Mouse (Mus musculus) hindbrain, embryonic 14.5 days (tissue): Measurements from ENCODE around the gene Tspan33. TPM values are rescaled to one million over a fixed set of nuclear protein-coding genes. Genes with fewer than 3 reads are reported as not detected.

Experiments used
- ATAC-seq: fragments of 200-750 bp; cut with Nextera tagmentation; 2 replicates; pipeline ENCODE4 v1.8.0; 2017; ENCODE audit warnings: moderate number of reproducible peaks, mild to moderate bottlenecking, moderate TSS enrichment, moderate library complexity; ENCODE audit not compliant: low FRiP score
- DNase-seq: peaks from one replicate; pipeline ENCODE4 v3.0.0-alpha.2; 2015; ENCODE audit warnings: low spot score
- H3K27ac ChIP-seq: fragments of 300-500 bp; sonication (generic); 2 replicates; pipeline ENCODE4 v1.5.1; 2014; ENCODE audit warnings: mild to moderate bottlenecking, moderate library complexity
- H3K27me3 ChIP-seq: fragments of 300-500 bp; sonication (generic); 2 replicates; pipeline ENCODE4 v1.6.1; 2014; ENCODE audit warnings: mild to moderate bottlenecking, low read length, mixed read lengths; ENCODE audit not compliant: control insufficient read depth, insufficient read depth
- H3K36me3 ChIP-seq: fragments of 300-500 bp; sonication (generic); replicated peaks from 2 replicates; pipeline ENCODE4 v1.6.1; 2014; ENCODE audit not compliant: control insufficient read depth, insufficient read depth
- H3K4me1 ChIP-seq: fragments of 300-500 bp; sonication (generic); replicated peaks from 2 replicates; pipeline ENCODE4 v1.6.1; 2014; ENCODE audit warnings: antibody characterized with exemption, low read length, mixed read lengths; ENCODE audit not compliant: control insufficient read depth, insufficient read depth
- H3K4me2 ChIP-seq: fragments of 300-500 bp; sonication (generic); replicated peaks from 2 replicates; pipeline ENCODE4 v1.6.1; 2014; ENCODE audit warnings: mild to moderate bottlenecking, moderate library complexity
- H3K4me3 ChIP-seq: fragments of 300-500 bp; sonication (generic); replicated peaks from 2 replicates; pipeline ENCODE4 v1.5.1; 2014; ENCODE audit warnings: mild to moderate bottlenecking, low read length
- H3K9ac ChIP-seq: fragments of 300-500 bp; sonication (generic); 2 replicates; pipeline ENCODE4 v1.6.1; 2014
- H3K9me3 ChIP-seq: fragments of 300-500 bp; sonication (generic); 2 replicates; pipeline ENCODE4 v1.6.1; 2016; ENCODE audit warnings: low read length; ENCODE audit not compliant: control insufficient read depth
- WGBS: fragments of 180-500 bp; shearing (Covaris S2); extraction: QIAGEN DNeasy Blood & Tissue Kit; methylation state at CpG from one replicate; pipeline ENCODE4 v1.1.7; 2014; 5-methylcytosine and 5-hydroxymethylcytosine counted together
- polyA plus RNA-seq: library from polyadenylated mRNA; unstranded; fragments of >200 nt; fragmentation: Nextera tagmentation; extraction: Ambion mirVana; gene quantifications from 2 replicates; pipeline ENCODE4 v1.2.1, GENCODE M21; 2014

Tspan33 gene
- polyA plus RNA-seq, 1 experiment from 2014 or later = 8.6 TPM

DNA sequence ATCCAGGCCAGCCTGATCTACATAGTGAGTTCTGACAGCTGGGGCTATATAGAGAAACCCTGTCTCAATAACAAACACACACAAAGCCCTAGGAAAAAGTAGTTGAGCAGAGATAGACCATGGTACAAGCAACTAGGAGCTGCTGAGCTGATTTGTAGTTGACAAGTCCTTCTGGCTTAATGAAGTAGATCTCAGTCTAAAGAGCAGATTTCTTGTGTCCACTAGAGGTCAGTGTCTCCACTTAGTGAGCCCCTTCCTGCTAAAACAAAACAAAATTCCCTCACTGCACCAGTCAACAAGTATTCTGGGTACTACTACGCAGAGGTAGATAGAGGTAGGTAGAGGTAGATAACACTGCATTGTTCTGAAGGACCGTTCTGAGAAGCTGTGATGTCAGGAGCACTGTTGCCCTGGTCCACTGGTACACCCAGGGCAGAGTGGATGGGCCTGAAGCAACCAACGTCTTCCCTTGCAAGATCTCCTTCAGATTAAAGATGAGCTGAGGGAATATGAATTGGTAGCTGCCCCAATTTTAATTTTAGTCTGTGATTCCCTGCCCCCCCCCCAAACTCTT, 18.1 kb downstream of the Tspan33 start:
- Histone ChIP-seq H3K27me3 (no peaks in the 10 kb centered on the region), H3K4me1 (peaks cover 4% of the 10 kb centered on the region), H3K4me2 (no peak overlapping the region), H3K27ac (no peak overlapping the region), H3K9ac (no peak overlapping the region), H3K4me3 (no peak overlapping the region), H3K36me3 (no peaks in the 10 kb centered on the region), H3K9me3 (no peaks in the 10 kb centered on the region)
- DNase-seq (peak; percentile 77), ATAC-seq (peak; percentile 31; the same call in 1 of the 2 replicates)
- WGBS = 57% methylated on average over 3 of the region's 3 CpGs

DNA sequence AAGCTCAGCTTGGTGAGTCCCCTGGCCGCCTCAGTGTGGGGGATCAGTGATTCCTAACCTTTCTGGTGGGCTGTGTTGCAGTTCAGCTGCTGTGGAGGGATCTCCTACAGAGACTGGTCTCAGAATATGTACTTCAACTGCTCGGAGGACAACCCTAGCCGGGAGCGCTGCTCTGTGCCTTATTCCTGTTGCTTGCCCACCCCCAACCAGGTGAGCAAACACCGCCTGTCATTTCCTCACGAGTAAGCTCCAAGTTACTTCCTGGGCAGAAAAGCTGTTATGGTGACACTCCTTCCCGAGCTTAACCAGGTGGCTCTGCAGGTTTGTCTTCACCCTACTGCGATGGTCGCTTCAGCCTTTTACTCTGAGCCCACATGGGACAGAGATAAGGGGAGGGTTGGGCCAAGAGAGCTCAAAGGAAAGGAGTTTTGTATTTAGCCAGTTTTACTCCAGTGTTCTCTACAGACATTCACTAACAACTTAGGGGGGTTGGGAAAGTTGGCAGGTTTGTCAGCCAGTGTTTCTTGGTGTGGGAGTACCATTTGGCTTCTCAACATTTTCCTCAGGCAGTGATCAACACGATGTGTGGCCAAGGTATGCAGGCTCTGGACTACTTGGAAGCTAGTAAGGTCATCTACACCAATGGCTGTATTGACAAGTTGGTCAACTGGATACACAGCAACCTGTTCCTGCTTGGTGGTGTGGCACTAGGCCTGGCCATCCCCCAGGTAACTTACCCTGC, 22.8 kb downstream of the Tspan33 start:
- peaks cover 24% of the 10 kb centered on the region for H3K4me1 ChIP-seq
- 83% methylated on average over 10 of the region's 10 CpGs for WGBS
- H3K4me3 ChIP-seq = no peak overlapping the region
- no peak overlapping the region for H3K27ac ChIP-seq
- H3K4me2 ChIP-seq = no peak overlapping the region
- H3K9ac ChIP-seq = no peak overlapping the region
- ATAC-seq (no peak), DNase-seq (no peak)
- no peaks in the 10 kb centered on the region for H3K9me3 ChIP-seq
- no peaks in the 10 kb centered on the region for H3K27me3 ChIP-seq
- no peaks in the 10 kb centered on the region for H3K36me3 ChIP-seq

DNA sequence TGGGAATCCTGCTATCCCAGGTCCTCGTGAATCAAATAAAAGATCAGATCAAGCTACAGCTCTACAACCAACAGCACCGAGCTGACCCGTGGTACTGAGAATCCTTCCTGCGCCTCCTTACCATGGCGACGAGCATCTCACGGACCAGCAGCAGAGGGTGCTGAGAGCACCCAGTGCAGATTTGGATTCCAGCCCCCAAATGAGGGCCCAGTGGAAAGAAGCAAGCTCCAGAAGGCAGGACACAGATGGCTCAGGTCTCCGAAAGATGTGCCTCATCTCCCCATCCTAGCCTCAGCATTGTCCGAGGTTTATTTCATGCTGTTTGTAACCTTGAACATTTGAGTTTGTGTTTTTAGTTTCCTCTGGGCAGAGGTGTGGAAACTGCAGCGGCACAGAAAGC, 23.5 kb downstream of the Tspan33 start:
- WGBS = 56% methylated on average over 10 of the region's 10 CpGs
- H3K9ac ChIP-seq = no peak overlapping the region
- H3K4me1 ChIP-seq = peaks cover 24% of the 10 kb centered on the region
- no peaks in the 10 kb centered on the region for H3K27me3 ChIP-seq
- no peak overlapping the region for H3K4me3 ChIP-seq
- DNase-seq (no peak), ATAC-seq (no peak)
- no peaks in the 10 kb centered on the region for H3K36me3 ChIP-seq
- H3K27ac ChIP-seq = no peak overlapping the region; the same call in 1 of the 2 replicates
- no peaks in the 10 kb centered on the region for H3K9me3 ChIP-seq
- H3K4me2 ChIP-seq = peak overlapping the region; percentile 48; the same call in 1 of the 2 replicates

DNA sequence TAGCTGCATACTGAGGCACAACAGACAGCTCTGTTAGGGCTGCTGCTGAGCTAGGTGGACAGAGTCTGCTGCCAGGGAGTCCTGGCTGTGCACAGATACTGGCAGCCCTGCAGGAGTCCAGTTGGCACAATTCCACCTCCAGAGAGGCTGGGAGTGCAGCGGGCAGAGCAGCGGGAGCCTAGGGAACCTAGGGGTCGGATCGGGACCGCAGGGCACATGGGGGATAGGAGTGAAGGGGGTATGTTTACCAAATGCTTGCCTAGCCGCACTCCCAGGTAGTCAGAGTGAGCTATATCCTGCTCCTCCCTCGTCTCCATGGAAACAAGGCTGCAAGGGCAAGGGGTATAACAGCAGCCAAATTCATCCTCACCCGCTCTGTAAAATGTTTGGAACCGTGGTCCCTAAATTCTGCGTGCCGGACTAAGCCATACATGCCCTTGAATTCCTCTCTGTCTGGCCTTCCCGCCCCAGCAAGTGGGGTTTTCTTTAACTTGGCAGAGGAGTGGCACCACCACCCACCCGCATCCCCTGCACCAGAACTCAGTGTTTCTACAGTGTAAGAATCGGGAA, 24.0 kb downstream of the Tspan33 start:
- ATAC-seq (peak; percentile 72; the same call in 1 of the 2 replicates), DNase-seq (peak; percentile 47)
- Histone ChIP-seq H3K27me3 (no peaks in the 10 kb centered on the region), H3K4me2 (peak overlapping the region; percentile 48), H3K9me3 (no peaks in the 10 kb centered on the region), H3K4me1 (peaks cover 24% of the 10 kb centered on the region), H3K36me3 (no peaks in the 10 kb centered on the region), H3K9ac (no peak overlapping the region), H3K27ac (no peak overlapping the region; the same call in 1 of the 2 replicates), H3K4me3 (no peak overlapping the region)
- 18% methylated on average over 14 of the region's 14 CpGs for WGBS

DNA sequence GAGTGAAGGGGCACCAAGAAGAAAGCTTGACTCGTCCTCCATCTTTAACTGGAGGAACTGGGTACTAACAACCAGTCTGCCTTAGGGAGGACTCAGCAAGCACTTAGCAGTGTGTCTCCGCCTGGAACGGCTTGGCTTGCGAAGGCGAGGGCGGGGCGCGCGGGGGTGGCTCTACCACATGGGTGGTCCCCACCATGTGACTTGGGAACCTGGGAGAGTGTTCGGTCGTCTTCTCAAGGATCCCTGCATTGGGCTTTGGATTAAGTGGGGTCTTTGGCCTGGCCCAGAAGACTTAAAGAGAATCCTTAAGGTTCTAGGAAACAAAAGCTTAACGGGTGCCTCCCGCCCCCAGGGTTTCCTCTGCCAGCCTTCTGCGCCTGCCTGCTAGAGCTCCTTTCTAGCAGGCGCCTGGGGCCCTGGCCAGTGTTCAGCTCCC, 24.9 kb downstream of the Tspan33 start:
- 2% methylated on average over 15 of the region's 15 CpGs for WGBS
- Histone ChIP-seq H3K27me3 (no peaks in the 10 kb centered on the region), H3K27ac (no peak overlapping the region), H3K4me2 (peak overlapping the region; percentile 48), H3K9me3 (no peaks in the 10 kb centered on the region), H3K36me3 (no peaks in the 10 kb centered on the region), H3K4me3 (peak overlapping the region; percentile 28), H3K9ac (peak overlapping the region; percentile 13), H3K4me1 (peaks cover 24% of the 10 kb centered on the region)
- ATAC-seq (peak; percentile 73; the same call in 1 of the 2 replicates), DNase-seq (peak; percentile 43)

DNA sequence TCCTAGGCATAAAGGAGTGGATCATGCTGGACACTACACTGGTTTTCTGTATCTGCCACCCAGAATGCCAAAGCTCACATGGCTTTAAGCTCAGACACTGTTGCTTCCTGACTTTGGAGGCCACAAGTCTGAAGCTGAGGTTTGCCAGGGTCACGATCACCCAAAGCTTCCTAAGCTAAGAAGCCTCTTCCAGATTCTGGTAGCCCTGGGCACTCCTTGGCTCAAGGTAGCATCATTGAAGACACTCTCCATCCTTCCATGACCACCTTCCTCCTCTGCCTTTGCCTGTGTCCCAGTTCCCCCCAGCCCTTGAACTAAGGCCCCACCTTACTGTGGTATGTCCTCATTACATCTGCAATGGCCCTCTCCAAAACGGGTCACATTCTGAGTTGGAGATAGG, 27.9 kb downstream of the Tspan33 start:
- H3K4me1 ChIP-seq = peaks cover 24% of the 10 kb centered on the region
- WGBS = 78% methylated on average over 2 of the region's 2 CpGs
- no peaks in the 10 kb centered on the region for H3K27me3 ChIP-seq
- no peak overlapping the region for H3K4me2 ChIP-seq
- DNase-seq (no peak), ATAC-seq (no peak)
- H3K9me3 ChIP-seq = no peaks in the 10 kb centered on the region
- no peak overlapping the region for H3K9ac ChIP-seq
- H3K4me3 ChIP-seq = no peak overlapping the region
- no peaks in the 10 kb centered on the region for H3K36me3 ChIP-seq
- no peak overlapping the region for H3K27ac ChIP-seq

DNA sequence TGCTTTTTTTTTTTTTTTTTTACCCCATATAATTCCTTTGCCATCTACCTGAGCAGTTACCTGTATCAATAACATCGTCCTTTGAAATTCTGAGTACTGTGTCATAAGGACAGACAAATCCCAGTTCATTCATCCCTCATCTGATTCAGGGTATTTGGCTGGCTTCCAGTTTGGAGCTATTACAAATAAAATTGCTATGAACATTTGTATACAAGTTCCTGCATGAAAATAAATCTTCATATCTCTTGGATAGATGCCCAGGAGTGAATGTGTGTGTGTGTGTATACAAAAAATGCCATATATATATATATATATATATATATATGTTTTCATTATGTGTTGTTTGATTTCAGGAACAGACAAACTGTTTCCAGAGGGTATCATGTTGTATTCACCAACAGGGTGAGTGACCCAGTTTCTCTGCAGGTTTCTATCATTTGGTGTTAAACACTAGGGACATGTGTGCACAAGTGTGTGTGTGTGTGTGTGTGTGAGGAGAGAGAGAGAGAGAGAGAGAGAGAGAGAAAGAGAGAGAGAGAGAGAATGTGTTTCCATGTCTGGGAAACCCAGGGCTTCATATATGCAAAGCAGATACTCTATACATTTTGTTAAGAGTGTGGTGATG, 32.7 kb downstream of the Tspan33 start:
- Histone ChIP-seq H3K9ac (no peak overlapping the region), H3K4me2 (no peak overlapping the region), H3K27me3 (no peaks in the 10 kb centered on the region), H3K4me3 (no peak overlapping the region), H3K4me1 (no peaks in the 10 kb centered on the region), H3K36me3 (no peaks in the 10 kb centered on the region), H3K27ac (no peak overlapping the region), H3K9me3 (no peaks in the 10 kb centered on the region)
- DNase-seq = no peak
- WGBS = 73% methylated on average over 1 of the region's 1 CpGs
- ATAC-seq = no peak

DNA sequence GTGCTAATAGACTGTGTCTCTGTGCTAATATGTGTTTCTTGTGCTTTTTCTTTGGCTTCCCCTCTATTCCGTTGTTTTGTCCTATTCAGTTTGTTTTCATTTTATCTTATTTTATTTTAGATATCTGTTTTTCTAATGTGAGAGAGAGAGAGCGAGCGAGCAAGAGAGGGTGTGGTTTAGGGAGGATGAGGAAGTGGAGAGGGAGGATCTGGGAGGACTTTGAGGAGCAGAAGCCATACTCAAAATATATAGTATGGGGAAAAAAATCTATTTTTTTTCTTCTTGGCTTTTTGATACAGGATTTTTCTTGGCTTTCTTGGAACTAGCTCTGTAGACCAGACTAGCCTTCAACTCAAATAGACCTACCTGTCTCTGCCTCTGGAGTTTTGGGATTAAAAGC, 34.0 kb downstream of the Tspan33 start:
- no peak overlapping the region for H3K9ac ChIP-seq
- 87% methylated on average over 3 of the region's 3 CpGs for WGBS
- H3K9me3 ChIP-seq = no peaks in the 10 kb centered on the region
- ATAC-seq (no peak), DNase-seq (no peak)
- no peaks in the 10 kb centered on the region for H3K36me3 ChIP-seq
- no peak overlapping the region for H3K4me3 ChIP-seq
- no peak overlapping the region for H3K27ac ChIP-seq
- no peak overlapping the region for H3K4me2 ChIP-seq
- no peaks in the 10 kb centered on the region for H3K27me3 ChIP-seq
- no peaks in the 10 kb centered on the region for H3K4me1 ChIP-seq

DNA sequence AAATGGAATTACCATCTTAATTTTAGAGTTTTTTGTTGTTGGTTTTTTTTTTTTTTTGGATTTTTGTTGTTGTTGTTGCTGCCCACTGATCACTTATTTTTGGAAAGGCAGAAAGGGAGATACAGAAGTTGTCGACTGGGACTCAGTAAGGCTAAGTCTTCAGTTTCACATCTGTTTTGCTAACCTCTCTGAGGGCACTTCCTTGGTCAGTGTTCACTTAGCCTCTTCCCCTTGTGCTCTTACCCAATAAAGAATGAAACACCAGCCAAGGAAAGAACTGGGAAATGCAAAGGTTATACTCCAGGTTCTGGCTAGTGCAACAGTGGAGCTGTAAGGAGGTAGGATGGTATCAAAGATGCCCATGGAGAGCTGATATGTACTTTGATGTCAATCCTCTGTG, 35.5 kb downstream of the Tspan33 start:
- Histone ChIP-seq H3K4me1 (no peaks in the 10 kb centered on the region), H3K27ac (no peak overlapping the region), H3K4me2 (no peak overlapping the region), H3K9me3 (no peaks in the 10 kb centered on the region), H3K27me3 (no peaks in the 10 kb centered on the region), H3K36me3 (no peaks in the 10 kb centered on the region), H3K9ac (no peak overlapping the region), H3K4me3 (no peak overlapping the region)
- 84% methylated on average over 1 of the region's 1 CpGs for WGBS
- ATAC-seq (no peak), DNase-seq (no peak)
